Mouse (Mus musculus) myocyte (in vitro differentiated cells): ENCODE data around the gene Pam.

ENCODE experiments used
- CEBPB ChIP-seq: IDR thresholded peaks from 2 replicates; pipeline ENCODE4 v1.6.1; 2011; ENCODE audit warnings: mild to moderate bottlenecking, moderate library complexity; ENCODE audit not compliant: poor library complexity, insufficient read depth, severe bottlenecking
- MAX ChIP-seq: IDR thresholded peaks from one replicate; pipeline ENCODE4 v1.6.1; 2011; ENCODE audit warnings: low read depth, mild to moderate bottlenecking, control low read depth
- MYOD1 ChIP-seq, 3 experiments: IDR thresholded peaks; one replicate each; pipeline ENCODE4 v1.6.1; 2011; ENCODE audit warnings: control low read depth in 2 of 3, low read depth in 2 of 3, mild to moderate bottlenecking in 2 of 3, moderate library complexity in 1 of 3; ENCODE audit not compliant: insufficient read length in 2 of 3, control insufficient read depth in 1 of 3
- MYOG ChIP-seq, 3 experiments: IDR thresholded peaks; one replicate each; pipeline ENCODE4 v1.6.1; 2011; ENCODE audit warnings: control low read depth in 2 of 3, low read depth in 2 of 3, mild to moderate bottlenecking in 2 of 3; ENCODE audit not compliant: insufficient read length in 2 of 3, control insufficient read depth in 1 of 3, insufficient read depth in 1 of 3
- POLR2A ChIP-seq: IDR thresholded peaks from one replicate; pipeline ENCODE4 v1.6.1; 2011; ENCODE audit warnings: low read depth, mild to moderate bottlenecking, control low read depth, moderate library complexity; ENCODE audit not compliant: insufficient read length
- POLR2AphosphoS2 ChIP-seq: IDR thresholded peaks from one replicate; pipeline ENCODE4 v1.6.1; 2011; ENCODE audit warnings: low read depth, control low read depth; ENCODE audit not compliant: insufficient read length
- REST ChIP-seq: IDR thresholded peaks from one replicate; pipeline ENCODE4 v1.6.1; 2011; ENCODE audit warnings: mild to moderate bottlenecking, control low read depth, moderate library complexity; ENCODE audit not compliant: insufficient read depth, insufficient read length
- TCF12 ChIP-seq: IDR thresholded peaks from one replicate; pipeline ENCODE4 v1.6.1; 2011; ENCODE audit warnings: mild to moderate bottlenecking, control low read depth; ENCODE audit not compliant: poor library complexity, insufficient read depth, severe bottlenecking
- USF1 ChIP-seq: IDR thresholded peaks from one replicate; pipeline ENCODE4 v1.6.1; 2011; ENCODE audit warnings: low read depth, mild to moderate bottlenecking, control low read depth, moderate library complexity

DNA sequence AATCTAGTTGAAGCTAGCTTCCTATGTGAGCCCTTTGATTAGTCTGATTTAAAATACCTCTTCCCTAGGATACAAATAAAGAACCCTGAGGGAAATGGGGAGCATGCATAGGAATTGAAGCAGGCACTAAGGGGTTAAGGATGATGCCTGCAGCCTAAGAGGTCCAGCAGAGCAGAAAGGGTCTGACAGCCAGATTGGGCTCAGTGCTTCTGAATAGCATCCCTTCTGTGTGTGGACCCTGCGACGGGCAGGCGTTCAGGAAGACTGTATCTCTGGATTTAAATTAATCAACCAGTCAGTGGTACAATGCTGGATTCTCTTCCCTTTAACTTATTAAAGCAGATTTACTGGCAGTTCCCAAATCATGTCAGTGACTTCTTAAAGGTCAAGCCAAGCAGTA is 41.5 kb downstream of the Pam start:
- TF ChIP-seq POLR2AphosphoS2 (no peak), USF1 (no peak), CEBPB (no peak), MAX (no peak), POLR2A (no peak), TCF12 (no peak), MYOD1 (IDR thresholded peaks at IDR 0.05; ENCODE audit: control insufficient read depth in 1 of 3, insufficient read length in 2 of 3, low read depth in 2 of 3) (no peak), REST (no peak), MYOG (IDR thresholded peaks at IDR 0.05; ENCODE audit: control insufficient read depth in 1 of 3, insufficient read depth in 1 of 3, insufficient read length in 2 of 3, low read depth in 2 of 3) (no peak)
